Mouse (Mus musculus): ENCODE results near the gene Mettl26. TPM values are rescaled to one million over a fixed set of nuclear protein-coding genes. Genes with fewer than 3 reads are reported as not detected.
A peak's percentile ranks its signal among the peaks of the same experiment; 100 is the strongest.

Mettl26 gene
- 62.2 and 63.5 TPM in 2 replicates for polyA plus RNA-seq (2015; fragmentation: Nextera tagmentation; extraction: Ambion mirVana)

GRCm38 (mm10) chr17:25874721-25875170 is at the start of gene Mettl26:
TSS of gene Mettl26 (plus strand) at chr17:25875074.
- Histone ChIP-seq H3K4me3 (ENCODE audit: low read depth, low read length) (peak within 1 kb of the TSS; percentile 62), H3K27me3 (ENCODE audit: control insufficient read depth, insufficient read depth, low read depth, low read length) (no peaks in the 10 kb centered on the region), H3K4me1 (ENCODE audit: control insufficient read depth, insufficient read depth, low read length) (peaks cover 17% of the 10 kb centered on the region), H3K9ac (ENCODE audit: low read depth, low read length) (peak within 1 kb of the TSS; percentile 85), H3K9me3 (replicated peaks; ENCODE audit: control insufficient read depth, low read length, poor library complexity, severe bottlenecking) (no peaks in the 10 kb centered on the region), H3K4me2 (ENCODE audit: low read length) (peak within 1 kb of the TSS; percentile 77), H3K36me3 (ENCODE audit: control insufficient read depth, insufficient read depth, low read length) (peaks cover 11% of the 10 kb centered on the region), H3K27ac (ENCODE audit: low read length) (peak within 1 kb of the TSS; percentile 93)
- peak; percentile 69 for ATAC-seq
- under 1% methylated on average over 25 of the region's 25 CpGs for WGBS

GRCm38 (mm10) chr17:25825311-25825710 is 49.6 kb upstream of the Mettl26 start:
- Histone ChIP-seq H3K9ac (ENCODE audit: low read depth, low read length) (no peak overlapping the region), H3K36me3 (ENCODE audit: control insufficient read depth, insufficient read depth, low read length) (peaks cover 12% of the 10 kb centered on the region), H3K4me2 (ENCODE audit: low read length) (no peak overlapping the region; the same call in 1 of the 2 replicates), H3K27ac (ENCODE audit: low read length) (no peak overlapping the region), H3K27me3 (ENCODE audit: control insufficient read depth, insufficient read depth, low read depth, low read length) (no peaks in the 10 kb centered on the region), H3K4me1 (ENCODE audit: control insufficient read depth, insufficient read depth, low read length) (peaks cover 38% of the 10 kb centered on the region), H3K9me3 (replicated peaks; ENCODE audit: control insufficient read depth, low read length, poor library complexity, severe bottlenecking) (no peaks in the 10 kb centered on the region), H3K4me3 (ENCODE audit: low read depth, low read length) (no peak overlapping the region)
- 89% methylated on average over 6 of the region's 6 CpGs for WGBS
- no peak for ATAC-seq

GRCm38 (mm10) chr17:25825984-25826570 is 48.8 kb upstream of the Mettl26 start:
- peaks cover 19% of the 10 kb centered on the region for H3K36me3 ChIP-seq (ENCODE audit: control insufficient read depth, insufficient read depth, low read length)

GRCm38 (mm10) chr17:25827011-25827410 is 47.9 kb upstream of the Mettl26 start:
- H3K36me3 ChIP-seq (ENCODE audit: control insufficient read depth, insufficient read depth, low read length): peaks cover 25% of the 10 kb centered on the region
- H3K4me3 ChIP-seq (ENCODE audit: low read depth, low read length): no peak overlapping the region
- no peak for ATAC-seq
- WGBS: 95% methylated on average over 13 of the region's 13 CpGs
- no peaks in the 10 kb centered on the region for H3K27me3 ChIP-seq (ENCODE audit: control insufficient read depth, insufficient read depth, low read depth, low read length)
- no peaks in the 10 kb centered on the region for H3K9me3 ChIP-seq (replicated peaks; ENCODE audit: control insufficient read depth, low read length, poor library complexity, severe bottlenecking)
- no peak overlapping the region for H3K4me2 ChIP-seq (ENCODE audit: low read length)
- H3K9ac ChIP-seq (ENCODE audit: low read depth, low read length): no peak overlapping the region
- H3K4me1 ChIP-seq (ENCODE audit: control insufficient read depth, insufficient read depth, low read length): peaks cover 54% of the 10 kb centered on the region
- H3K27ac ChIP-seq (ENCODE audit: low read length): no peak overlapping the region

More at GRCm38 (mm10) chr17:25825984-25826570, 48.8 kb upstream of the Mettl26 start:
- WGBS: 96% methylated on average over 27 of the region's 27 CpGs
- H3K27me3 ChIP-seq (ENCODE audit: control insufficient read depth, insufficient read depth, low read depth, low read length): no peaks in the 10 kb centered on the region
- H3K9me3 ChIP-seq (replicated peaks; ENCODE audit: control insufficient read depth, low read length, poor library complexity, severe bottlenecking): no peaks in the 10 kb centered on the region
- no peak overlapping the region for H3K9ac ChIP-seq (ENCODE audit: low read depth, low read length)
- H3K4me3 ChIP-seq (ENCODE audit: low read depth, low read length): no peak overlapping the region
- H3K4me1 ChIP-seq (ENCODE audit: control insufficient read depth, insufficient read depth, low read length): peaks cover 44% of the 10 kb centered on the region
- H3K4me2 ChIP-seq (ENCODE audit: low read length): no peak overlapping the region
- no peak overlapping the region for H3K27ac ChIP-seq (ENCODE audit: low read length)
- no peak for ATAC-seq

- Histone ChIP-seq H3K27ac (ENCODE audit: low read length) (peak overlapping the region; percentile 91; the same call in 1 of the 2 replicates), H3K4me3 (ENCODE audit: low read depth, low read length) (no peak overlapping the region), H3K9me3 (replicated peaks; ENCODE audit: control insufficient read depth, low read length, poor library complexity, severe bottlenecking) (no peaks in the 10 kb centered on the region), H3K9ac (ENCODE audit: low read depth, low read length) (no peak overlapping the region), H3K4me1 (ENCODE audit: control insufficient read depth, insufficient read depth, low read length) (peaks cover 56% of the 10 kb centered on the region), H3K27me3 (ENCODE audit: control insufficient read depth, insufficient read depth, low read depth, low read length) (no peaks in the 10 kb centered on the region), H3K4me2 (ENCODE audit: low read length) (peak overlapping the region; percentile 97), H3K36me3 (ENCODE audit: control insufficient read depth, insufficient read depth, low read length) (peaks cover 25% of the 10 kb centered on the region)
- WGBS: 92% methylated on average over 22 of the region's 22 CpGs
- no peak for ATAC-seq
These were observed 47.2 kb upstream of the Mettl26 start for GRCm38 (mm10) chr17:25827546-25828222.

GRCm38 (mm10) chr17:25828223-25828594 is 46.7 kb upstream of the Mettl26 start:
- H3K4me3 ChIP-seq (ENCODE audit: low read depth, low read length): peak overlapping the region; percentile 56
- H3K4me2 ChIP-seq (ENCODE audit: low read length): peak overlapping the region; percentile 97
- H3K9ac ChIP-seq (ENCODE audit: low read depth, low read length): peak overlapping the region; percentile 78
- H3K27ac ChIP-seq (ENCODE audit: low read length): peak overlapping the region; percentile 91
- peaks cover 56% of the 10 kb centered on the region for H3K4me1 ChIP-seq (ENCODE audit: control insufficient read depth, insufficient read depth, low read length)
- no peak for ATAC-seq
- WGBS: 90% methylated on average over 8 of the region's 8 CpGs
- peaks cover 25% of the 10 kb centered on the region for H3K36me3 ChIP-seq (ENCODE audit: control insufficient read depth, insufficient read depth, low read length)
- H3K27me3 ChIP-seq (ENCODE audit: control insufficient read depth, insufficient read depth, low read depth, low read length): no peaks in the 10 kb centered on the region
- no peaks in the 10 kb centered on the region for H3K9me3 ChIP-seq (replicated peaks; ENCODE audit: control insufficient read depth, low read length, poor library complexity, severe bottlenecking)

- H3K4me1 ChIP-seq (ENCODE audit: control insufficient read depth, insufficient read depth, low read length): peaks cover 58% of the 10 kb centered on the region
- peak; percentile 61 for ATAC-seq
- H3K4me3 ChIP-seq (ENCODE audit: low read depth, low read length): peak within 1 kb of the TSS; percentile 56
- peak within 1 kb of the TSS; percentile 78 for H3K9ac ChIP-seq (ENCODE audit: low read depth, low read length)
- peaks cover 25% of the 10 kb centered on the region for H3K36me3 ChIP-seq (ENCODE audit: control insufficient read depth, insufficient read depth, low read length)
- H3K4me2 ChIP-seq (ENCODE audit: low read length): peak within 1 kb of the TSS; percentile 97
- no peaks in the 10 kb centered on the region for H3K9me3 ChIP-seq (replicated peaks; ENCODE audit: control insufficient read depth, low read length, poor library complexity, severe bottlenecking)
- peak within 1 kb of the TSS; percentile 91 for H3K27ac ChIP-seq (ENCODE audit: low read length)
- under 1% methylated on average over 32 of the region's 32 CpGs for WGBS
- no peaks in the 10 kb centered on the region for H3K27me3 ChIP-seq (ENCODE audit: control insufficient read depth, insufficient read depth, low read depth, low read length)
These were observed 45.9 kb upstream of the Mettl26 start, which contains the start of gene Jmjd8 for GRCm38 (mm10) chr17:25828712-25829557. TSS of gene Jmjd8 (plus strand) at chr17:25828867.

GRCm38 (mm10) chr17:25829558-25830017 is 45.3 kb upstream of the Mettl26 start:
- peak overlapping the region; percentile 78 for H3K9ac ChIP-seq (ENCODE audit: low read depth, low read length)
- H3K9me3 ChIP-seq (replicated peaks; ENCODE audit: control insufficient read depth, low read length, poor library complexity, severe bottlenecking): no peaks in the 10 kb centered on the region
- WGBS: 41% methylated on average over 8 of the region's 8 CpGs
- H3K4me3 ChIP-seq (ENCODE audit: low read depth, low read length): peak overlapping the region; percentile 56
- no peaks in the 10 kb centered on the region for H3K27me3 ChIP-seq (ENCODE audit: control insufficient read depth, insufficient read depth, low read depth, low read length)
- ATAC-seq: no peak
- H3K4me2 ChIP-seq (ENCODE audit: low read length): peak overlapping the region; percentile 97
- peaks cover 25% of the 10 kb centered on the region for H3K36me3 ChIP-seq (ENCODE audit: control insufficient read depth, insufficient read depth, low read length)
- peak overlapping the region; percentile 91 for H3K27ac ChIP-seq (ENCODE audit: low read length)
- peaks cover 58% of the 10 kb centered on the region for H3K4me1 ChIP-seq (ENCODE audit: control insufficient read depth, insufficient read depth, low read length)

Data from midbrain, embryonic 16.5 days (tissue).